ENCODE assay signal across 31 mouse cellular contexts in genomic region chr3:57634763-57635487, GRCm38 (mm10). TPM values are rescaled to one million over a fixed set of nuclear protein-coding genes. Genes with fewer than 3 reads are reported as not detected.
DNase-seq lines count a peak whose midpoint lies in the region; ATAC-seq and TF ChIP-seq lines count a peak whose summit lies in the region.
"Had no signal": no experiment of that assay in that cellular context is flagged by ENCODE, and none has a peak within 500 bp of the region (broad histone marks: within the 10 kb centered on the region; RNA-seq: fewer than 3 reads in every experiment).

No protein-coding gene starts in this region.

- H3K27ac ChIP-seq in forebrain, postnatal 0 days (ENCODE audit: low read depth, low read length) = peak overlapping the region; percentile 5; the same call in 1 of the 2 replicates
- no peak overlapping the region for H3K27ac ChIP-seq in forebrain, embryonic 11.5 days (ENCODE audit: low read depth, low read length)
- no peak overlapping the region for H3K27ac ChIP-seq in left cerebral cortex, adult 2 months
- peak overlapping the region; percentile 65; the same call in 1 of the 2 replicates for H3K27ac ChIP-seq in cortical plate, adult 2 months (ENCODE audit: insufficient read depth, low read length)
- H3K27ac ChIP-seq: embryonic facial prominence, embryonic 12.5 days; forebrain, embryonic 12.5 days; heart, embryonic 15.5 days; hindbrain, embryonic 13.5 days; limb, embryonic 10.5 days; liver, embryonic 15.5 days; midbrain, embryonic 15.5 days had no signal

- no peak for TF ChIP-seq CTCF in forebrain, postnatal 0 days (IDR thresholded peaks at IDR 0.05; ENCODE audit: low read depth)
- no peak for TF ChIP-seq CTCF in left cerebral cortex, adult 2 months (IDR thresholded peaks at IDR 0.05)
- TF ChIP-seq CTCF in cortical plate, adult 2 months (IDR thresholded peaks at IDR 0.05; ENCODE audit: extremely low read depth, insufficient read depth, low read length) = no peak

- H3K9ac ChIP-seq in forebrain, postnatal 0 days = no peak overlapping the region
- no peak overlapping the region for H3K9ac ChIP-seq in forebrain, embryonic 11.5 days (ENCODE audit: low read length)
- H3K9ac ChIP-seq: embryonic facial prominence, embryonic 12.5 days; forebrain, embryonic 12.5 days; heart, embryonic 15.5 days; hindbrain, embryonic 13.5 days; liver, embryonic 15.5 days; midbrain, embryonic 15.5 days had no signal

- no peaks in the 10 kb centered on the region for H3K36me3 ChIP-seq in forebrain, postnatal 0 days (ENCODE audit: insufficient read depth)
- H3K36me3 ChIP-seq in forebrain, embryonic 11.5 days (ENCODE audit: control insufficient read depth, insufficient read depth, low read length) = no peaks in the 10 kb centered on the region
- H3K36me3 ChIP-seq: embryonic facial prominence, embryonic 12.5 days; forebrain, embryonic 12.5 days; heart, embryonic 15.5 days; hindbrain, embryonic 13.5 days; limb, embryonic 10.5 days; liver, embryonic 15.5 days; midbrain, embryonic 15.5 days had no signal

- H3K4me2 ChIP-seq in forebrain, postnatal 0 days (ENCODE audit: low read depth) = no peak overlapping the region
- H3K4me2 ChIP-seq in forebrain, embryonic 11.5 days (ENCODE audit: low read depth, low read length, severe bottlenecking) = no peak overlapping the region
- H3K4me2 ChIP-seq: embryonic facial prominence, embryonic 12.5 days; forebrain, embryonic 12.5 days; heart, embryonic 15.5 days; hindbrain, embryonic 13.5 days; liver, embryonic 15.5 days; midbrain, embryonic 15.5 days had no signal

- WGBS in forebrain, postnatal 0 days = 62% methylated on average over 3 of the region's 3 CpGs
- 88% methylated on average over 3 of the region's 3 CpGs for WGBS in forebrain, embryonic 11.5 days

- no peaks in the 10 kb centered on the region for H3K4me1 ChIP-seq in forebrain, postnatal 0 days (ENCODE audit: insufficient read depth)
- H3K4me1 ChIP-seq in forebrain, embryonic 11.5 days (replicated peaks; ENCODE audit: control insufficient read depth, insufficient read depth, low read length) = no peaks in the 10 kb centered on the region
- H3K4me1 ChIP-seq in cortical plate, adult 2 months (ENCODE audit: control insufficient read depth, insufficient read depth, low read length) = peaks cover 4% of the 10 kb centered on the region; the same call in 1 of the 2 replicates
- H3K4me1 ChIP-seq: embryonic facial prominence, embryonic 12.5 days; forebrain, embryonic 12.5 days; heart, embryonic 15.5 days; hindbrain, embryonic 13.5 days; limb, embryonic 10.5 days; liver, embryonic 15.5 days; midbrain, embryonic 15.5 days had no signal

- H3K9me3 ChIP-seq in forebrain, postnatal 0 days (ENCODE audit: low read length) = no peaks in the 10 kb centered on the region
- no peaks in the 10 kb centered on the region for H3K9me3 ChIP-seq in forebrain, embryonic 11.5 days (ENCODE audit: control insufficient read depth, low read length)
- H3K9me3 ChIP-seq: embryonic facial prominence, embryonic 12.5 days; forebrain, embryonic 12.5 days; heart, embryonic 15.5 days; hindbrain, embryonic 13.5 days; limb, embryonic 10.5 days; liver, embryonic 15.5 days; midbrain, embryonic 15.5 days had no signal

- H3K27me3 ChIP-seq in forebrain, postnatal 0 days (ENCODE audit: insufficient read depth, low read length) = no peaks in the 10 kb centered on the region
- H3K27me3 ChIP-seq in forebrain, embryonic 11.5 days (ENCODE audit: control insufficient read depth, insufficient read depth, low read length) = no peaks in the 10 kb centered on the region
- H3K27me3 ChIP-seq: embryonic facial prominence, embryonic 12.5 days; forebrain, embryonic 12.5 days; heart, embryonic 15.5 days; hindbrain, embryonic 13.5 days; liver, embryonic 15.5 days; midbrain, embryonic 15.5 days had no signal

- intact Hi-C loops in left cerebral cortex, postnatal 25 days (cut with DNase I) = no loop called here
- intact Hi-C loops in left cerebral cortex, adult 2 months (cut with DNase I) = no loop called here

- peak; percentile 68 for DNase-seq in forebrain, postnatal 0 days
- DNase-seq in forebrain, embryonic 11.5 days (ENCODE audit: low spot score) = no peak
- DNase-seq in left cerebral cortex, postnatal 25 days (ENCODE audit: low spot score in 2 of 2) = peak; percentile 5 to 67
- DNase-seq in left cerebral cortex, adult 2 months (ENCODE audit: extremely low spot score in 1 of 2, low spot score in 2 of 2) = no peak
- peak; percentile 14 to 29 for DNase-seq in layer of hippocampus, postnatal 14 days (ENCODE audit: low spot score in 2 of 2)
- no peak for DNase-seq in embryo, embryonic 10.5 days (ENCODE audit: low spot score)
- DNase-seq in embryo, embryonic 10 days (ENCODE audit: low spot score) = no peak
- DNase-seq: adrenal gland, postnatal 14 days; cerebellum, adult 8-10 months; cerebellum, postnatal 36 days; heart, postnatal 36 days; kidney, adult 18-20 months; liver; lung, postnatal 4 days; thymus, adult 2 months; thymus, postnatal 4 days had no signal

- no peak overlapping the region for H3K4me3 ChIP-seq in forebrain, postnatal 0 days (ENCODE audit: low read depth, low read length)
- H3K4me3 ChIP-seq in forebrain, embryonic 11.5 days (ENCODE audit: low read depth, low read length) = no peak overlapping the region
- H3K4me3 ChIP-seq in left cerebral cortex, adult 2 months = no peak overlapping the region
- H3K4me3 ChIP-seq in cortical plate, adult 2 months (ENCODE audit: insufficient read depth, low read length) = no peak overlapping the region
- H3K4me3 ChIP-seq: embryonic facial prominence, embryonic 12.5 days; forebrain, embryonic 12.5 days; heart, embryonic 15.5 days; hindbrain, embryonic 13.5 days; limb, embryonic 10.5 days; liver, embryonic 15.5 days; midbrain, embryonic 15.5 days had no signal

- peak; percentile 90 for ATAC-seq in forebrain, postnatal 0 days
- ATAC-seq in forebrain, embryonic 11.5 days (replicated peaks; ENCODE audit: low FRiP score) = no peak
- ATAC-seq: midbrain, embryonic 15.5 days had no signal

- no peak for TF ChIP-seq POLR2A in cortical plate, adult 2 months (IDR thresholded peaks at IDR 0.05; ENCODE audit: extremely low read depth, insufficient read depth, low read length)

RNA-seq across cellular contexts. Expression of gene Commd2, which starts 16.6 kb away (rescaled TPM):
- 34.6 and 39.5 TPM in 2 replicates for total RNA-seq in forebrain, postnatal 0 days (2014; rRNA removed)
- 89.7 and 121 TPM in 2 replicates for polyA plus RNA-seq in forebrain, postnatal 0 days (2015; fragmentation: Nextera tagmentation; extraction: Ambion mirVana)
- polyA plus RNA-seq in forebrain, embryonic 11.5 days (2014; fragmentation: Nextera tagmentation; extraction: Ambion mirVana) = 80.8 and 95.4 TPM in 2 replicates
- total RNA-seq in left cerebral cortex, postnatal 25 days (2021) = 10 to 100 TPM; 19.7 to 21.4 TPM
- 10 to 100 TPM; 21.8 to 22.9 TPM for total RNA-seq in left cerebral cortex, adult 2 months (2021)
- 26.1 and 26.9 TPM in 2 replicates for polyA plus RNA-seq in cortical plate, adult 2 months (2012; rRNA removed)
- total RNA-seq in layer of hippocampus, postnatal 14 days (2021) = 10 to 100 TPM; 20.5 to 24.7 TPM

RNA-seq across cellular contexts. Expression of gene Ankub1, which starts 57.7 kb away (rescaled TPM):
- 0.15 and 0.33 TPM in 2 replicates for total RNA-seq in forebrain, postnatal 0 days (2014; rRNA removed)
- polyA plus RNA-seq in forebrain, postnatal 0 days (2015; fragmentation: Nextera tagmentation; extraction: Ambion mirVana) = 0.22 TPM in 1 of 2 replicates, not detected in the other
- polyA plus RNA-seq in forebrain, embryonic 11.5 days (2014; fragmentation: Nextera tagmentation; extraction: Ambion mirVana) = not detected in 2 replicates
- total RNA-seq in left cerebral cortex, postnatal 25 days (2021) = under 1 TPM; 0.62 to 0.78 TPM
- 1 to 10 TPM; 1.1 to 1.3 TPM for total RNA-seq in left cerebral cortex, adult 2 months (2021)
- 2.1 and 2.9 TPM in 2 replicates for polyA plus RNA-seq in cortical plate, adult 2 months (2012; rRNA removed)
- 1 to 10 TPM; 1.3 to 1.7 TPM for total RNA-seq in layer of hippocampus, postnatal 14 days (2021)
- total RNA-seq: adrenal gland, postnatal 14 days; gastrocnemius, adult 8-10 months; heart, postnatal 36 days; megakaryocyte-erythroid progenitor cell, adult 5-6 weeks had no signal
- polyA plus RNA-seq: gonadal fat pad, adult 2 months; heart, embryonic 15.5 days; kidney, embryonic 16.5 days; large intestine, adult 2 months; limb, embryonic 10.5 days; liver, embryonic 15.5 days; small intestine, adult 2 months; stomach, embryonic 16.5 days had no signal

RNA-seq across cellular contexts. Expression of gene Wwtr1, which starts 59.2 kb away (rescaled TPM):
- total RNA-seq in forebrain, postnatal 0 days (2014; rRNA removed) = 27.4 and 39.1 TPM in 2 replicates
- polyA plus RNA-seq in forebrain, postnatal 0 days (2015; fragmentation: Nextera tagmentation; extraction: Ambion mirVana) = 11.7 and 12.1 TPM in 2 replicates
- polyA plus RNA-seq in forebrain, embryonic 11.5 days (2014; fragmentation: Nextera tagmentation; extraction: Ambion mirVana) = 11.2 and 12.1 TPM in 2 replicates
- 10 to 100 TPM; 14.1 to 14.4 TPM for total RNA-seq in left cerebral cortex, postnatal 25 days (2021)
- total RNA-seq in left cerebral cortex, adult 2 months (2021) = 10 to 100 TPM; 12.0 to 12.4 TPM
- polyA plus RNA-seq in cortical plate, adult 2 months (2012; rRNA removed) = 11.0 and 11.6 TPM in 2 replicates
- 10 to 100 TPM; 20.3 to 22.0 TPM for total RNA-seq in layer of hippocampus, postnatal 14 days (2021)
- total RNA-seq: megakaryocyte-erythroid progenitor cell, adult 5-6 weeks had no signal

Comparison
In these comparisons a context has a peak if more than half of its experiments do, and no peak if none do; other contexts are left out.
1. DNase-seq: peak in forebrain, postnatal 0 days (single experiment), left cerebral cortex, postnatal 25 days (2 of 2) and layer of hippocampus, postnatal 14 days (2 of 2); none in forebrain, embryonic 11.5 days (single experiment), left cerebral cortex, adult 2 months (0 of 2), embryo, embryonic 10.5 days (single experiment) and embryo, embryonic 10 days (single experiment).
2. H3K27ac ChIP-seq: peak in forebrain, postnatal 0 days (single experiment) and cortical plate, adult 2 months (single experiment); none in forebrain, embryonic 11.5 days (single experiment) and left cerebral cortex, adult 2 months (single experiment).